Mouse (Mus musculus) heart, postnatal 0 days (tissue): Measurements from ENCODE around the gene Tet2.

ENCODE experiments used
- CTCF ChIP-seq: IDR thresholded peaks from 2 replicates; pipeline ENCODE4 v1.5.1; 2016; ENCODE audit warnings: antibody characterized with exemption, control low read depth, low read depth
- EP300 ChIP-seq: IDR thresholded peaks from 2 replicates; pipeline ENCODE4 v1.6.1; 2016; ENCODE audit warnings: antibody characterized with exemption, low read depth

- no peak for TF ChIP-seq CTCF
- TF ChIP-seq EP300: no peak
Measured at GRCm38 (mm10) chr3:133532806-133533205, 12.1 kb downstream of the Tet2 start.
